In genomic region chr7:45155590-45155989, GRCm38 (mm10) we compare ENCODE assay signal across 9 mouse cellular contexts. TPM values are rescaled to one million over a fixed set of nuclear protein-coding genes. Genes with fewer than 3 reads are reported as not detected.
DNase-seq lines count a peak whose midpoint lies in the region; ATAC-seq and TF ChIP-seq lines count a peak whose summit lies in the region.
"Had no signal": no experiment of that assay in that cellular context is flagged by ENCODE, and none has a peak within 500 bp of the region (broad histone marks: within the 10 kb centered on the region; RNA-seq: fewer than 3 reads in every experiment).

No protein-coding gene starts in this region.

- H3K36me3 ChIP-seq in forebrain, postnatal 0 days (ENCODE audit: insufficient read depth) = peaks cover 23% of the 10 kb centered on the region; the same call in 1 of the 2 replicates
- H3K36me3 ChIP-seq in forebrain, embryonic 10.5 days (replicated peaks) = peaks cover 37% of the 10 kb centered on the region
- peaks cover 41% of the 10 kb centered on the region for H3K36me3 ChIP-seq in midbrain, embryonic 10.5 days
- H3K36me3 ChIP-seq in midbrain, embryonic 11.5 days (ENCODE audit: control insufficient read depth, insufficient read depth, low read length) = no peaks in the 10 kb centered on the region; the same call in 1 of the 2 replicates
- H3K36me3 ChIP-seq in limb, embryonic 10.5 days = peaks cover 38% of the 10 kb centered on the region
- peaks cover 2% of the 10 kb centered on the region; the same call in 1 of the 2 replicates for H3K36me3 ChIP-seq in stomach, postnatal 0 days (ENCODE audit: control insufficient read depth, insufficient read depth, low read length)

- no peak for TF ChIP-seq CTCF in forebrain, postnatal 0 days (IDR thresholded peaks at IDR 0.05; ENCODE audit: low read depth)
- no peak for TF ChIP-seq CTCF in stomach, postnatal 0 days (IDR thresholded peaks at IDR 0.05; ENCODE audit: low read depth)

- H3K9me3 ChIP-seq in forebrain, postnatal 0 days (ENCODE audit: low read length) = no peaks in the 10 kb centered on the region
- H3K9me3 ChIP-seq in forebrain, embryonic 10.5 days = no peaks in the 10 kb centered on the region
- no peaks in the 10 kb centered on the region for H3K9me3 ChIP-seq in midbrain, embryonic 10.5 days (replicated peaks)
- H3K9me3 ChIP-seq in midbrain, embryonic 11.5 days (ENCODE audit: control insufficient read depth, low read length) = no peaks in the 10 kb centered on the region
- H3K9me3 ChIP-seq in limb, embryonic 10.5 days (replicated peaks) = no peaks in the 10 kb centered on the region
- no peaks in the 10 kb centered on the region for H3K9me3 ChIP-seq in stomach, postnatal 0 days (ENCODE audit: control insufficient read depth, low read length)

- peak overlapping the region; percentile 73; the same call in 1 of the 2 replicates for H3K4me3 ChIP-seq in forebrain, postnatal 0 days (ENCODE audit: low read depth, low read length)
- no peak overlapping the region; the same call in 1 of the 2 replicates for H3K4me3 ChIP-seq in forebrain, embryonic 10.5 days
- H3K4me3 ChIP-seq in midbrain, embryonic 10.5 days = 0 out of 2 replicates have a peak overlapping the region, but pooled peaks have one; percentile 75
- H3K4me3 ChIP-seq in midbrain, embryonic 11.5 days (ENCODE audit: low read depth, low read length) = no peak overlapping the region
- H3K4me3 ChIP-seq in limb, embryonic 10.5 days = no peak overlapping the region
- H3K4me3 ChIP-seq in stomach, postnatal 0 days (ENCODE audit: low read depth, low read length) = no peak overlapping the region

- peak overlapping the region; percentile 78; the same call in 1 of the 2 replicates for H3K4me2 ChIP-seq in forebrain, postnatal 0 days (ENCODE audit: low read depth)
- H3K4me2 ChIP-seq in midbrain, embryonic 11.5 days = no peak overlapping the region
- H3K4me2 ChIP-seq in stomach, postnatal 0 days (replicated peaks; ENCODE audit: low read depth) = no peak overlapping the region

- no peaks in the 10 kb centered on the region for H3K27me3 ChIP-seq in forebrain, postnatal 0 days (ENCODE audit: insufficient read depth, low read length)
- H3K27me3 ChIP-seq in forebrain, embryonic 10.5 days (ENCODE audit: poor library complexity, severe bottlenecking) = no peaks in the 10 kb centered on the region
- no peaks in the 10 kb centered on the region for H3K27me3 ChIP-seq in midbrain, embryonic 10.5 days (ENCODE audit: low read depth, poor library complexity, severe bottlenecking)
- H3K27me3 ChIP-seq in midbrain, embryonic 11.5 days (ENCODE audit: control insufficient read depth, insufficient read depth, low read length) = no peaks in the 10 kb centered on the region
- H3K27me3 ChIP-seq in limb, embryonic 10.5 days (ENCODE audit: low read depth, poor library complexity, severe bottlenecking) = no peaks in the 10 kb centered on the region
- H3K27me3 ChIP-seq in stomach, postnatal 0 days (ENCODE audit: control insufficient read depth, insufficient read depth, low read length) = no peaks in the 10 kb centered on the region

- WGBS in forebrain, postnatal 0 days = 88% methylated on average over 9 of the region's 9 CpGs
- 85% methylated on average over 9 of the region's 9 CpGs for WGBS in forebrain, embryonic 10.5 days
- 89% methylated on average over 9 of the region's 9 CpGs for WGBS in midbrain, embryonic 10.5 days
- 80% methylated on average over 9 of the region's 9 CpGs for WGBS in midbrain, embryonic 11.5 days
- 87% methylated on average over 9 of the region's 9 CpGs for WGBS in limb, embryonic 10.5 days
- WGBS in stomach, postnatal 0 days = 83% methylated on average over 9 of the region's 9 CpGs

- no peak overlapping the region for H3K9ac ChIP-seq in forebrain, postnatal 0 days
- no peak overlapping the region for H3K9ac ChIP-seq in midbrain, embryonic 11.5 days (ENCODE audit: low read length)
- no peak overlapping the region for H3K9ac ChIP-seq in stomach, postnatal 0 days (ENCODE audit: low read length)

- H3K27ac ChIP-seq in forebrain, postnatal 0 days (ENCODE audit: low read depth, low read length) = no peak overlapping the region
- H3K27ac ChIP-seq in forebrain, embryonic 10.5 days = no peak overlapping the region
- no peak overlapping the region for H3K27ac ChIP-seq in midbrain, embryonic 10.5 days (replicated peaks)
- no peak overlapping the region for H3K27ac ChIP-seq in midbrain, embryonic 11.5 days (ENCODE audit: low read depth, low read length)
- H3K27ac ChIP-seq in limb, embryonic 10.5 days = peak overlapping the region; percentile 98; the same call in 1 of the 2 replicates
- H3K27ac ChIP-seq in stomach, postnatal 0 days (replicated peaks) = peak overlapping the region; percentile 35; the same call in 1 of the 2 replicates

- H3K4me1 ChIP-seq in forebrain, postnatal 0 days (ENCODE audit: insufficient read depth) = peaks cover 13% of the 10 kb centered on the region; the same call in 1 of the 2 replicates
- peaks cover 30% of the 10 kb centered on the region for H3K4me1 ChIP-seq in forebrain, embryonic 10.5 days
- H3K4me1 ChIP-seq in midbrain, embryonic 10.5 days = peaks cover 24% of the 10 kb centered on the region
- H3K4me1 ChIP-seq in midbrain, embryonic 11.5 days (ENCODE audit: control insufficient read depth, insufficient read depth, low read length) = peaks cover 8% of the 10 kb centered on the region; the same call in 1 of the 2 replicates
- peaks cover 34% of the 10 kb centered on the region for H3K4me1 ChIP-seq in limb, embryonic 10.5 days
- H3K4me1 ChIP-seq in stomach, postnatal 0 days (replicated peaks; ENCODE audit: control insufficient read depth, insufficient read depth) = peaks cover 6% of the 10 kb centered on the region; the same call in 1 of the 2 replicates

- ATAC-seq in forebrain, postnatal 0 days = no peak
- no peak for ATAC-seq in midbrain, embryonic 11.5 days (ENCODE audit: low FRiP score)
- no peak for ATAC-seq in stomach, postnatal 0 days (ENCODE audit: low FRiP score, low TSS enrichment)

- DNase-seq in forebrain, postnatal 0 days = no peak
- no peak for DNase-seq in forebrain, embryonic 10.5 days (ENCODE audit: extremely low spot score, low spot score)
- no peak for DNase-seq in midbrain, embryonic 10.5 days (ENCODE audit: low spot score)
- DNase-seq in midbrain, embryonic 11.5 days (ENCODE audit: low spot score, missing footprints) = no peak
- no peak for DNase-seq in limb, embryonic 10.5 days (ENCODE audit: low spot score)
- peak; percentile 38 for DNase-seq in stomach, postnatal 0 days (ENCODE audit: low spot score)
- DNase-seq in thymus, postnatal 14 days = no peak
- DNase-seq in B cell, adult 2 months = no peak

- TF ChIP-seq EP300 in stomach, postnatal 0 days (optimal IDR thresholded peaks at IDR 0.05) = no peak

RNA-seq across cellular contexts. Expression of gene Aldh16a1, which starts 1.2 kb away (rescaled TPM):
- total RNA-seq in forebrain, postnatal 0 days (2014; rRNA removed) = 10.2 and 14.2 TPM in 2 replicates
- 13.3 TPM in 2 replicates for polyA plus RNA-seq in forebrain, postnatal 0 days (2015; fragmentation: Nextera tagmentation; extraction: Ambion mirVana)
- 53.0 and 55.1 TPM in 2 replicates for polyA plus RNA-seq in forebrain, embryonic 10.5 days (2016; fragmentation: Nextera tagmentation; extraction: Ambion mirVana)
- polyA plus RNA-seq in midbrain, embryonic 10.5 days (2016; fragmentation: Nextera tagmentation; extraction: Ambion mirVana) = 45.7 and 51.2 TPM in 2 replicates
- 22.0 and 25.7 TPM in 2 replicates for polyA plus RNA-seq in midbrain, embryonic 11.5 days (2014; fragmentation: Nextera tagmentation; extraction: Ambion mirVana)
- 54.2 and 63.7 TPM in 2 replicates for polyA plus RNA-seq in limb, embryonic 10.5 days (2016; fragmentation: Nextera tagmentation; extraction: Ambion mirVana)
- 24.6 and 25.6 TPM in 2 replicates for polyA plus RNA-seq in stomach, postnatal 0 days (2015; fragmentation: Nextera tagmentation; extraction: Ambion mirVana)

RNA-seq across cellular contexts. Expression of gene Pih1d1, which starts 1.5 kb away (rescaled TPM):
- 112 and 117 TPM in 2 replicates for total RNA-seq in forebrain, postnatal 0 days (2014; rRNA removed)
- polyA plus RNA-seq in forebrain, postnatal 0 days (2015; fragmentation: Nextera tagmentation; extraction: Ambion mirVana) = 74.3 and 80.4 TPM in 2 replicates
- polyA plus RNA-seq in forebrain, embryonic 10.5 days (2016; fragmentation: Nextera tagmentation; extraction: Ambion mirVana) = 98.5 and 99.6 TPM in 2 replicates
- 108 and 111 TPM in 2 replicates for polyA plus RNA-seq in midbrain, embryonic 10.5 days (2016; fragmentation: Nextera tagmentation; extraction: Ambion mirVana)
- polyA plus RNA-seq in midbrain, embryonic 11.5 days (2014; fragmentation: Nextera tagmentation; extraction: Ambion mirVana) = 104 and 105 TPM in 2 replicates
- polyA plus RNA-seq in limb, embryonic 10.5 days (2016; fragmentation: Nextera tagmentation; extraction: Ambion mirVana) = 105 and 109 TPM in 2 replicates
- polyA plus RNA-seq in stomach, postnatal 0 days (2015; fragmentation: Nextera tagmentation; extraction: Ambion mirVana) = 48.8 and 49.0 TPM in 2 replicates

RNA-seq across cellular contexts. Expression of gene Slc17a7, which starts 8.2 kb away (rescaled TPM):
- 71.4 and 87.5 TPM in 2 replicates for total RNA-seq in forebrain, postnatal 0 days (2014; rRNA removed)
- 47.6 and 50.3 TPM in 2 replicates for polyA plus RNA-seq in forebrain, postnatal 0 days (2015; fragmentation: Nextera tagmentation; extraction: Ambion mirVana)
- polyA plus RNA-seq in forebrain, embryonic 10.5 days (2016; fragmentation: Nextera tagmentation; extraction: Ambion mirVana) = 0.95 and 1.2 TPM in 2 replicates
- polyA plus RNA-seq in midbrain, embryonic 10.5 days (2016; fragmentation: Nextera tagmentation; extraction: Ambion mirVana) = 0.25 and 0.52 TPM in 2 replicates
- 0.40 and 0.51 TPM in 2 replicates for polyA plus RNA-seq in midbrain, embryonic 11.5 days (2014; fragmentation: Nextera tagmentation; extraction: Ambion mirVana)
- 0.06 TPM in 1 of 2 replicates, not detected in the other for polyA plus RNA-seq in limb, embryonic 10.5 days (2016; fragmentation: Nextera tagmentation; extraction: Ambion mirVana)
- 0.07 TPM in 1 of 2 replicates, not detected in the other for polyA plus RNA-seq in stomach, postnatal 0 days (2015; fragmentation: Nextera tagmentation; extraction: Ambion mirVana)

RNA-seq across cellular contexts. Expression of gene Flt3l, which starts 19.4 kb away (rescaled TPM):
- 2.3 and 3.1 TPM in 2 replicates for total RNA-seq in forebrain, postnatal 0 days (2014; rRNA removed)
- 1.9 and 6.8 TPM in 2 replicates for polyA plus RNA-seq in forebrain, postnatal 0 days (2015; fragmentation: Nextera tagmentation; extraction: Ambion mirVana)
- 1.1 and 1.4 TPM in 2 replicates for polyA plus RNA-seq in forebrain, embryonic 10.5 days (2016; fragmentation: Nextera tagmentation; extraction: Ambion mirVana)
- polyA plus RNA-seq in midbrain, embryonic 10.5 days (2016; fragmentation: Nextera tagmentation; extraction: Ambion mirVana) = 1.1 and 1.4 TPM in 2 replicates
- polyA plus RNA-seq in midbrain, embryonic 11.5 days (2014; fragmentation: Nextera tagmentation; extraction: Ambion mirVana) = 0.40 and 0.97 TPM in 2 replicates
- 1.4 and 1.5 TPM in 2 replicates for polyA plus RNA-seq in limb, embryonic 10.5 days (2016; fragmentation: Nextera tagmentation; extraction: Ambion mirVana)
- 2.2 and 2.3 TPM in 2 replicates for polyA plus RNA-seq in stomach, postnatal 0 days (2015; fragmentation: Nextera tagmentation; extraction: Ambion mirVana)

RNA-seq across cellular contexts. Expression of gene Gm45713, which starts 19.6 kb away (rescaled TPM):
- not detected in 2 replicates for total RNA-seq in forebrain, postnatal 0 days (2014; rRNA removed)
- polyA plus RNA-seq in forebrain, postnatal 0 days (2015; fragmentation: Nextera tagmentation; extraction: Ambion mirVana) = 0.36 TPM in 1 of 2 replicates, not detected in the other
- 0.11 and 0.27 TPM in 2 replicates for polyA plus RNA-seq in forebrain, embryonic 10.5 days (2016; fragmentation: Nextera tagmentation; extraction: Ambion mirVana)
- polyA plus RNA-seq in midbrain, embryonic 10.5 days (2016; fragmentation: Nextera tagmentation; extraction: Ambion mirVana) = 0.11 and 0.19 TPM in 2 replicates
- polyA plus RNA-seq in midbrain, embryonic 11.5 days (2014; fragmentation: Nextera tagmentation; extraction: Ambion mirVana) = 0.17 and 0.60 TPM in 2 replicates
- not detected in 2 replicates for polyA plus RNA-seq in limb, embryonic 10.5 days (2016; fragmentation: Nextera tagmentation; extraction: Ambion mirVana)
- 0.17 and 1.1 TPM in 2 replicates for polyA plus RNA-seq in stomach, postnatal 0 days (2015; fragmentation: Nextera tagmentation; extraction: Ambion mirVana)
- total RNA-seq: gastrocnemius, postnatal 25 days had no signal

Comparison
In these comparisons a context has a peak if more than half of its experiments do, and no peak if none do; other contexts are left out.
1. H3K4me3 ChIP-seq: peak in forebrain, postnatal 0 days (single experiment) and midbrain, embryonic 10.5 days (single experiment); none in forebrain, embryonic 10.5 days (single experiment), midbrain, embryonic 11.5 days (single experiment), limb, embryonic 10.5 days (single experiment) and stomach, postnatal 0 days (single experiment).
2. RNA of gene Slc17a7, which starts 8.2 kb away (polyA plus RNA-seq): 47.6 to 50.3 TPM in forebrain, postnatal 0 days; 0.95 to 1.2 TPM in forebrain, embryonic 10.5 days, 0.25 to 0.52 TPM in midbrain, embryonic 10.5 days, 0.40 to 0.51 TPM in midbrain, embryonic 11.5 days, 0.06 TPM in limb, embryonic 10.5 days and 0.07 TPM in stomach, postnatal 0 days; every median in the first group is over 10 times any median in the second.
3. H3K27ac ChIP-seq: peak in limb, embryonic 10.5 days (single experiment) and stomach, postnatal 0 days (single experiment); none in forebrain, postnatal 0 days (single experiment), forebrain, embryonic 10.5 days (single experiment), midbrain, embryonic 10.5 days (single experiment) and midbrain, embryonic 11.5 days (single experiment).